Mouse (Mus musculus): Measurements from ENCODE around the gene Epn1.

DNA sequence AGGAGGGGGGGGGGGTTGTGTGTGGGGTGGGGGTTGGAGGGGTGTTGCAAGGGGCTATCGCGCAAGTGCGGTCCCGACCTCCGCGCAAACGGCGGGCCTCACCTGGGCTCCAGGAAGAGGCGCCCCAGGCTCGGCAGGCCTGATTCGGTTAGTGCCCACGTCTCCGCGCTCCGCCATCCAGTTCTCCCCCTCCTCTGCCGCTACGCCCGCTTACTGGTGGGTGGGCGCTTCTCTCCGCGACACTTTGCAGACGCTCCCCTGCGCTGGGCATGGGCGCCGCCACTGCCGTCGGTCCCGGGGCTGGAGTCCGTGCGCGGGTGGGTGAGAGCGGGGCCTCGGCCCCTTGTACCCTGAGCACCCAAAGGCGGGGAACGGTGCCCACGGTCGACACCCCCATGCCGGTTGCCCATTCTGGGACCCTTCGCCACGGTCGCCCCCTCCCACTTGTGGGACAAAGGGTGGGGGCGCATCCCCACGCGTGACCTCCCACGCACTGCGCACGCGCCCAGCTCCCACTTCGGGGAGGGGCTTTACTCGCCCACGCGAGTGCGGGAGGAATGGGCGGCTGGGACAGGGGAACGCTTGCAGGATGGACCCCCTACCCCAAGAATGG is 23.3 kb upstream of the Epn1 start:
- TF ChIP-seq CTCF (IDR thresholded peaks at IDR 0.05; ENCODE audit: low read depth, low read length) (no peak), GATA1 (IDR thresholded peaks at IDR 0.05; ENCODE audit: borderline replicate concordance, low read length) (no peak)

All from G1E (cell line).